Mouse (Mus musculus): ENCODE data around the gene Brinp2. TPM values are rescaled to one million over a fixed set of nuclear protein-coding genes. Genes with fewer than 3 reads are reported as not detected.

The Brinp2 gene
- total RNA-seq, 2 experiments from 2014 or later, result 0.53 to 0.58 TPM

- DNase-seq (ENCODE audit: low spot score in 2 of 2), result no peak
Observed at GRCm38 (mm10) chr1:158296287-158296931, 59.7 kb downstream of the Brinp2 start.

- no peak for DNase-seq (ENCODE audit: low spot score in 2 of 2)
Observed at GRCm38 (mm10) chr1:158295270-158295669, 60.9 kb downstream of the Brinp2 start.

- no peak for DNase-seq (ENCODE audit: low spot score in 2 of 2)
Observed at GRCm38 (mm10) chr1:158285198-158285597, 70.9 kb downstream of the Brinp2 start.

- no peak for DNase-seq (ENCODE audit: low spot score in 2 of 2)
Observed at GRCm38 (mm10) chr1:158283869-158284268, 72.3 kb downstream of the Brinp2 start.

GRCm38 (mm10) chr1:158272058-158272457 is 84.1 kb downstream of the Brinp2 start:
- no peak for DNase-seq (ENCODE audit: low spot score in 2 of 2)

- DNase-seq (ENCODE audit: low spot score in 2 of 2), result peak; percentile 36 to 46
Observed at GRCm38 (mm10) chr1:158267020-158267571, 89.0 kb downstream of the Brinp2 start.

GRCm38 (mm10) chr1:158266293-158267019 is 89.7 kb downstream of the Brinp2 start:
- no peak for DNase-seq (ENCODE audit: low spot score in 2 of 2)

GRCm38 (mm10) chr1:158259516-158260235 is 96.5 kb downstream of the Brinp2 start:
- DNase-seq (ENCODE audit: low spot score in 2 of 2), result no peak

- DNase-seq (ENCODE audit: low spot score in 2 of 2), result no peak
Observed at GRCm38 (mm10) chr1:158258685-158259292, 97.3 kb downstream of the Brinp2 start.

- no peak for DNase-seq (ENCODE audit: low spot score in 2 of 2)
Observed at GRCm38 (mm10) chr1:158255912-158256680, 100.0 kb downstream of the Brinp2 start.

- DNase-seq (ENCODE audit: low spot score in 2 of 2), result no peak
Observed at GRCm38 (mm10) chr1:158252682-158253222, 103.4 kb downstream of the Brinp2 start.

GRCm38 (mm10) chr1:158248266-158248665 is 107.9 kb downstream of the Brinp2 start:
- no peak for DNase-seq (ENCODE audit: low spot score in 2 of 2)

GRCm38 (mm10) chr1:158246476-158247153 is 109.5 kb downstream of the Brinp2 start:
- no peak for DNase-seq (ENCODE audit: low spot score in 2 of 2)

- no peak for DNase-seq (ENCODE audit: low spot score in 2 of 2)
Observed at GRCm38 (mm10) chr1:158245486-158245885, 110.6 kb downstream of the Brinp2 start.

GRCm38 (mm10) chr1:158244016-158244415 is 112.1 kb downstream of the Brinp2 start:
- no peak for DNase-seq (ENCODE audit: low spot score in 2 of 2)

- no peak for DNase-seq (ENCODE audit: low spot score in 2 of 2)
Observed at GRCm38 (mm10) chr1:158241848-158242556, 114.1 kb downstream of the Brinp2 start.

GRCm38 (mm10) chr1:158239841-158240240 is 116.3 kb downstream of the Brinp2 start:
- DNase-seq (ENCODE audit: low spot score in 2 of 2), result no peak

- no peak for DNase-seq (ENCODE audit: low spot score in 2 of 2)
Observed at GRCm38 (mm10) chr1:158238722-158239121, 117.4 kb downstream of the Brinp2 start.

- DNase-seq (ENCODE audit: low spot score in 2 of 2), result no peak
Observed at GRCm38 (mm10) chr1:158228687-158229224, 127.4 kb downstream of the Brinp2 start.

Data from adrenal gland, adult 18-20 months (tissue).